Mouse (Mus musculus): ENCODE results near the gene Samd4b.

- TF ChIP-seq CTCF (IDR thresholded peaks at IDR 0.05; ENCODE audit: insufficient read depth, low read length) (no peak), POLR2A (IDR thresholded peaks at IDR 0.05; ENCODE audit: borderline replicate concordance, extremely low read depth, low read depth, low read length) (peak; percentile 38; the same call in 1 of the 2 replicates)
Measured at GRCm38 (mm10) chr7:28382981-28383396, 215.0 kb downstream of the Samd4b start.

Measured in lung, adult 2 months (tissue).